Mouse (Mus musculus): Measurements from ENCODE around the gene Ccdc17.

Gene Ccdc17

GRCm38 (mm10) chr4:116596379-116596778 lies at the start of gene Ccdc17:
Ccdc17 (plus strand) TSS chr4:116596654.
- no peak for DNase-seq (ENCODE audit: low read depth in 2 of 2, low spot score in 2 of 2)

DNA sequence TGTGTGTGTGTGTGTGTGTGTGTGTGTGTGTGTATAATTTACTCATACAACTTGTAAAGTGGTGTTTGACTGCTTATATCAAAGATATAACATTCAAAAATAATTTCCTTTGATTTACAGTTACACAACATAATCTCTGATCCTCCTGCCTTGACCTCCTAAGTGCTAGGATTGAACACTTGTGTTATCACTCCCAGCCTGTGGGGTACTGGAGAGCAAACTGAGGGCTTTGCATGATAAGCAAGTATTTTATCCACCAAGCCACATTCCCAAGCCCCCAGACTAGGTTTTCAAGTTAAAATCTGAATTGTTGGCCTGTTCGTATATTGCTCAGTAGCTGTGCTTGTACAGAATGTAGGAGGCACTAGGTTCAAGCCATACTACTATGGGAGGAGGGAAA lies 46.0 kb upstream of the Ccdc17 start:
- no peak for DNase-seq (ENCODE audit: low read depth in 2 of 2, low spot score in 2 of 2)

- no peak for DNase-seq (ENCODE audit: low read depth in 2 of 2, low spot score in 2 of 2)
Measured at GRCm38 (mm10) chr4:116553035-116553434, 43.4 kb upstream of the Ccdc17 start.

- DNase-seq (ENCODE audit: low read depth in 2 of 2, low spot score in 2 of 2) = peak; percentile 63 to 81
Measured at GRCm38 (mm10) chr4:116555413-116556300, 40.8 kb upstream of the Ccdc17 start, which contains the start of gene Tmem69. Tmem69 (minus strand) TSS chr4:116555936.

DNA sequence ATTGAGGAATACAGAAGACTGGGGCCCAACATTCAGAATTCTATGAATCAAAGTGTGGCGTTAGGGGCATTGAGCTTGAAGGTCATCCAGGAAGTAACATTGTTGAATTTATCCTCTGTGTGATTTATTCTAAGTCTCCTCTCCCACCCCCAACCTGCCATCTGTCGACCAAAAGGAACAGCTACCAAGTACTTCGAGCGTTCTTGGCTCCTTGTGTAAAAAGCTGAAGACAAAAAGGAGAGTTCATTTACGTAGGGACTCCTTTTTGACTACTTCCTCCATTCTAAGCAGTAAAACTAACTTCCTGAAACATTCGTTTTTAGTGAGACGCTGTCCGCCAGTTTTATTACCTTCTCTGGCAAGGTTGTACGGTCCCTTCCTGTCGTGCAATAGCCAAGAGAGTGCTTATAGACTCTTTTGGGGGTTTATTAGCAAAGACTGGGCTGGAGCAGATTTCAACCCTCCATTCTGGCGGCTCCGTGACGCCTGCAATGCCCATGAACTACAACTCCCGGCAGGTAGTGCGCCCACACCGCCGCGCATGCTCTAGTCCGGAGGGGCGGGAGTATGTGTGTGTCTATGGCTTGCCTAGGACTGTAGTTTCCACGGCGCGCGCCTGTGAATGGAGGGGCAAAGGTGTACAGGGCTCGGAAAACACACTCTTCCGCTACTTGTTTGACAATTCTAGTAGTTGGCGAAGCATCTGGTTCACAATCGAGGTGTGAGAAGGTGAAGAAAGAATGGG lies 39.7 kb upstream of the Ccdc17 start:
- peak; percentile 93 to 95 for DNase-seq (ENCODE audit: low read depth in 2 of 2, low spot score in 2 of 2)

DNA sequence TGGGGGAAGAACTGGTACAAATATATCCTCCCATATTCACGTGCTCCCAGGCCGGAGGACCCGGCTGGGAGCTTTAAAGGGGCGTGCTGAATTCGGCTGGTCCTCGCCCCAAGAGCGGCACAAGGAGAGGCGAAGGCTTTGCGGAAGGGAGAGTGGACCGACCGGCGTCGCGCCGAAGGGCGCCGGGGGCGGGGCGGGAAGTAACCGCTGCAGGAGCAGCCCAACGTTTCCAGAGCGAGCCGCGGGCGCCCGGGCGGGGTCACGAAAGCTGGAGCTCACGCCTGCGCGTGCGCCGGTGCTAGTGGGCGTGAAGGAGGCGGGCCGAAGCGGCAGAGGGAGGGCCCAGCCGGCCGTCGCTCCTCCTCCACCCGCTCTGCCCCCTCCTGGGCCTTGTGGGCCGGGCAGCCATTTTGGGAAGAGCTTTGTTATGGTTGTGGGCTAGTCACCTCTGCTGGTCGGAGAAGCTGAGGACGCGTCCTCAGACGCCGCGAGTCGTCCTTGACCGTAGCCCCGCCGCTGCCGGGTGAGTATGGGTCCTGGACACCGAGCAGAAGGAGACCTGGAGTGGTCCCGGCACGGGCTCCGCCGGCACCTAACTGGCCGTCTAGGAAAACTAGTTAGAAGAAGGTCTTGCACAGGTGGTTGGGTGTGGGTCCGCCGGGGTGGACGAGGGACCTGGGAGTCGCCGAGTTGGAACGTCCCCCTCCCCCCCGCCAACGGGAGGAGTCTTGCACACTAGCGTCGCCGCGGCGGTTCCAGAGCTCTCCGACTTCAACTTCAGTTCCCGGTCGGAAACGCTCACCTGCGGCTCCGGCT lies 38.9 kb upstream of the Ccdc17 start, which contains the start of gene Gpbp1l1:
Gpbp1l1 (plus strand) TSS at position 353 of the 816 bp plus-strand sequence.
- DNase-seq (ENCODE audit: low read depth in 2 of 2, low spot score in 2 of 2) = peak; percentile 96 to 97

- peak in 1 of 2 experiments; percentile 10 for DNase-seq (ENCODE audit: low read depth in 2 of 2, low spot score in 2 of 2)
Measured at GRCm38 (mm10) chr4:116558151-116558882, 38.1 kb upstream of the Ccdc17 start.

GRCm38 (mm10) chr4:116595793-116596192 lies 661 bp upstream of the Ccdc17 start:
- DNase-seq (ENCODE audit: low read depth in 2 of 2, low spot score in 2 of 2) = no peak

- DNase-seq (ENCODE audit: low read depth in 2 of 2, low spot score in 2 of 2) = peak; percentile 57 to 67
Measured at GRCm38 (mm10) chr4:116596978-116597881, 776 bp downstream of the Ccdc17 start.

DNA sequence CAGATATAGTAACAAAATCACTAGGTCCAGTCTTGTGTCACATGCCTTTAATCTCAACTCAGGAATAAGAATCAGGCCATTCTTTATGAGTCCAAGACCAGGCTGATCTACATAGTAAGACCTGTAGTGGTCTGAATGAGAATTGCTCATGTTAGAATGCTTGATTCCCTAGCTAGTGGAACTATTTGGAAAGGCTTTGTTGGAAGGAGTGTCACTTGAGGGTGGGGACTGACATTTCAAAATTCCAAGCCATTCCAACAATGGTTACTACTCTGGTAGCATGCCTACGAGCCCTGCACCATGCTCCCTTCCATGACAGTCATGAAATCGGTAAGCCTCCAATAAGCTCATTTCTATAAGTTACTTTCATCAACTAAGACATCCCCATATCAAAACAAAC lies 16.2 kb downstream of the Ccdc17 start:
- no peak for DNase-seq (ENCODE audit: low read depth in 2 of 2, low spot score in 2 of 2)

DNA sequence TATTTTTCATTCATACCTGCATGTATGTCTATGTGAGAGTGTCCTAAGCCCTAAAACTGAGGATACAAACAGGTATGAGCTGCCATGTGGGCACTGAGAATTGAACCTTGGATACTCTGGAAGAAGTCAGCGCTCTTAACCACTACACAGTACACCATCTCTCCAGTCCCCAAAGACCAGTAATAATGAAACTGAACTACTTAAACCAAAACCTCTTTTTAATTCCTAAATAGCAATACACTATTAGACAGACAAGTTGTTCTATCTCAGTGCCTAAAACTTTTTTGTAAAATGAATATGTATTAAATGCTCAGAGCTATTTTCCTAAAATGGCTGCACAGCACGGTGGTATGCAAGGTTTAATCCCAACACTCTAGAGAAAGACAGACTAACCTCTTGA lies 18.8 kb downstream of the Ccdc17 start:
- no peak for DNase-seq (ENCODE audit: low read depth in 2 of 2, low spot score in 2 of 2)

DNA sequence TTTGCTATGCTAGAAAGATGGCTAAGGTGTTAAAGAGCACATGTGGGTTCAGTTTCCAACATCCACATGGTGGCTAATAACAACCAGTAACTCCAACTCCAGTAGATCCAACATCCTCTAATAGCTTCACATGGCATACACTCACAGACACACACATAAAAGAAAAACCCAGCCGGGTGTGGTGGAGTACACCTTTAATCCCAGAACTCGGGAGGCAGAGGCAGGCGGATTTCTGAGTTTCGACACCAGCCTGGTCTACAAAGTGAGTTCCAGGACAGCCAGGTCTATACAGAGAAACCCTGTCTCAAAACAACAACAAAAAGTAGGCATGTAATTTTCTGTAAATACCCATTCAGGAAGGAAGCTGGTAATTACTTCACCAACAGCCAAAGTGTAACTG lies 28.4 kb downstream of the Ccdc17 start:
- no peak for DNase-seq (ENCODE audit: low read depth in 2 of 2, low spot score in 2 of 2)

GRCm38 (mm10) chr4:116626658-116627358 lies 30.4 kb downstream of the Ccdc17 start:
- DNase-seq (ENCODE audit: low read depth in 2 of 2, low spot score in 2 of 2) = peak; percentile 43 to 65

DNA sequence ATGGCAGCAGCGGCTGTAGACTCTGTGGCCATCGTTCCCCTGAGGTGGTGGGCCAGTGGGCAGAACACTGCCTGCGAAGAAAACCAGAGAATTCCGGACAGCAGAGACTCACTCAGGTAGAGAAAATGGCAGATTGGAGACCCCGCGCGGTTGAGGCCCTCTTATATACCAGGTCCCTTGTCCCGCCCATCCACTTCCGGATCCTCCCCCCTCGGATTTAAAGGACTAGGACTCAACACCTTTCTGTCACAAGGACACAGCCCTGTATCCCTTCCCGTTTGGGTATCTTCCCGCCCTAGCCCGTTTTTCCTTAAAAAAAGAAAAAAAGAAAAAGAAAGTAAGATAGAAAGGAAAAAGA lies 30.9 kb downstream of the Ccdc17 start:
- peak; percentile 91 to 96 for DNase-seq (ENCODE audit: low read depth in 2 of 2, low spot score in 2 of 2)

- peak; percentile 76 to 86 for DNase-seq (ENCODE audit: low read depth in 2 of 2, low spot score in 2 of 2)
Measured at GRCm38 (mm10) chr4:116627722-116628662, 31.5 kb downstream of the Ccdc17 start, which contains the start of gene Nasp. Nasp (minus strand) TSS chr4:116627941.

DNA sequence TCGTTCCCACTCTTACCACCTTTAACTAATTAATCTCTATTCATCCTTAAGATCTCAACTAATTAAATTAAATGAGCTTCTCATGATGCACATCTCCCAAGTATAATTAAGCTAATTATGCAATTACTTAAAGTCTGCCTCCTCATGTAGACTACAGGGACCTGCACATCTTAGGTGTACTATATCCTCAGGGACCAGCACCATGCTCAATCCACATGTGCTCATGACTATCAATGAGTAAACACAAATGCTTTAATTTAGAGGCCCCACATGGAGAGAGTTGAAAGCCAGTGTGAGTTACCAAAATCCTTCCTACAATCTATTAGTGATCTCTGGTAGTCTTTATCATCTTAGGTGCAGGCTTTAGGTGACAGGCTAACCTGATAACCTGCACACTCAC lies 38.7 kb downstream of the Ccdc17 start:
- DNase-seq (ENCODE audit: low read depth in 2 of 2, low spot score in 2 of 2) = no peak

DNA sequence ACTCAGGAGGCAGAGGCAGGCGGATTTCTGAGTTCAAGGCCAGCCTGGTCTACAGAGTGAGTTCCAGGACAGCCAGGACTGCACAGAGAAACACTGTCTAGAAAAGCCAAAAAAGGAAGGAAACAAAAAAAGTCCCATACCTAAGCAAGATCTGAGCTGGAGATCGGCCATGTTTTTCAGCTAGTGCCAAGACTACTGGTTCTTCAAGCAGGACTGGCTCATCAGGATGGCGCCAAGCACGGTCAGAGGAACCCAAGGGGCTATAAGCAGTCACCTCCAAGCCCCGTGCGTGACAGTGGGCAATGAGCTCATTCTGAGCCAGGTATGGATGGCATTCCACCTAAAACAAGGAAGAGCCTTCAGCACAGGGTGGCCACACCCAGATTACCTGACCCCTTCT lies 42.4 kb downstream of the Ccdc17 start:
- no peak for DNase-seq (ENCODE audit: low read depth in 2 of 2, low spot score in 2 of 2)

GRCm38 (mm10) chr4:116642071-116642470 lies 45.6 kb downstream of the Ccdc17 start:
- no peak for DNase-seq (ENCODE audit: low read depth in 2 of 2, low spot score in 2 of 2)

Measured in CD8-positive naive resting alpha-beta T cell, adult 2 months (primary cell).